Mouse (Mus musculus) embryonic fibroblast, embryonic 13.5 days (primary cell): Measurements from ENCODE around the gene Rsph10b.

Source experiments
- CTCF ChIP-seq: IDR thresholded peaks from 2 replicates; pipeline ENCODE4 v1.5.1; 2011; ENCODE audit warnings: mild to moderate bottlenecking, control low read depth, low read length, moderate library complexity, borderline replicate concordance; ENCODE audit not compliant: insufficient read depth
- POLR2A ChIP-seq: IDR thresholded peaks from 2 replicates; pipeline ENCODE4 v1.6.1; 2011; ENCODE audit warnings: low read depth, mild to moderate bottlenecking, control low read depth, low read length, moderate library complexity

- TF ChIP-seq CTCF = no peak
- no peak for TF ChIP-seq POLR2A
Measured at GRCm38 (mm10) chr5:143975631-143975933, 42.7 kb downstream of the Rsph10b start.
